In the genomic region with DNA sequence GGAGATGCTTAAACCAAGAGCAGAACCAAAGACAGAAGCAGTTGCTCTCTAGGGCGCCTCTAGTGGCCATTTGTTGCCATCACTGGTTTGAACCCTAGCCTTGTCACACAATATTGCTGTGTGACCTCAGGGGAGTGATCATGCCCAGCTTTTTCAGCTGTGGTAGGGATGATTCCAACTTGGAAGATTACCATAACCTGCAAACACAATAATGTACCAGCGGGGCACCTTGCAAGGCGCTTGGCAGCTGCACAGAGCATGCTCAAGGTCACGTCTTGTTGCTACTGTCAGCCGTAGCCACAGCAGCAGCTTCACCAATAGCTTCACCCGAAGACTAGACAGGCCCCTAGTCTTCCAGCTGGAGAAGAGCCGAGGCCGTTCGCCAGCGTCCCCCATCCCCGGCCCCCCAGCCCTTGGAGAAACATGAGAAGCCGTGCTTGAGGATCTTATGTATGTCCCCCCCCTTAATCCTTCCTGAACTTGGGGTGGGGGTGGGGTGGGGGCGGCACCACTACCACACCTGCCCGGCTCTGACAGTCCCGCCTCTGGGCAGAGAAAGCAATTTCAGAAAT, we compare ENCODE assay signal across 8 mouse cellular contexts. TPM values are rescaled to one million over a fixed set of nuclear protein-coding genes. Genes with fewer than 3 reads are reported as not detected.
DNase-seq lines count a peak whose midpoint lies in the region; ATAC-seq and TF ChIP-seq lines count a peak whose summit lies in the region.

No protein-coding gene starts in this region.

- H3K4me2 ChIP-seq in heart, embryonic 15.5 days: peak overlapping the region; percentile 72
- peak overlapping the region; percentile 46 for H3K4me2 ChIP-seq in midbrain, embryonic 14.5 days (ENCODE audit: low read length)

- no peak overlapping the region for H3K9ac ChIP-seq in liver, adult 2 months (ENCODE audit: low read depth, low read length)
- peak overlapping the region; percentile 39; the same call in 1 of the 2 replicates for H3K9ac ChIP-seq in heart, embryonic 15.5 days
- H3K9ac ChIP-seq in midbrain, embryonic 14.5 days (replicated peaks; ENCODE audit: low read length): no peak overlapping the region; the same call in 1 of the 2 replicates

- H3K4me1 ChIP-seq in liver, adult 2 months (ENCODE audit: control insufficient read depth, insufficient read depth, low read length): no peaks in the 10 kb centered on the region
- peaks cover 8% of the 10 kb centered on the region for H3K4me1 ChIP-seq in cerebellum, adult 2 months (ENCODE audit: control insufficient read depth, insufficient read depth, low read length)
- peaks cover 13% of the 10 kb centered on the region; the same call in 1 of the 2 replicates for H3K4me1 ChIP-seq in heart, embryonic 15.5 days (replicated peaks)
- H3K4me1 ChIP-seq in midbrain, embryonic 14.5 days (ENCODE audit: control insufficient read depth, insufficient read depth, low read length): peaks cover 14% of the 10 kb centered on the region

- DNase-seq in liver, adult 2 months (ENCODE audit: extremely low read depth, low read depth, low spot score): peak; percentile 12
- no peak for DNase-seq in liver
- DNase-seq in cerebellum, adult 2 months: peak; percentile 41 to 63
- DNase-seq in kidney, postnatal 25 days: peak; percentile 53 to 62
- peak; percentile 74 for DNase-seq in midbrain, embryonic 14.5 days
- DNase-seq in gastrocnemius, postnatal 10 days: no peak
- DNase-seq in layer of hippocampus, adult 9-10 months (ENCODE audit: low spot score): no peak

- H3K27ac ChIP-seq in liver, adult 2 months (replicated peaks; ENCODE audit: insufficient read depth, low read depth, low read length): no peak overlapping the region
- no peak overlapping the region for H3K27ac ChIP-seq in cerebellum, adult 2 months (ENCODE audit: insufficient read depth, low read length)
- no peak overlapping the region for H3K27ac ChIP-seq in heart, embryonic 15.5 days
- peak overlapping the region; percentile 71 for H3K27ac ChIP-seq in midbrain, embryonic 14.5 days (replicated peaks; ENCODE audit: low read depth, low read length)

- H3K27me3 ChIP-seq in liver, adult 2 months (ENCODE audit: control insufficient read depth, insufficient read depth, low read length): no peaks in the 10 kb centered on the region
- no peaks in the 10 kb centered on the region for H3K27me3 ChIP-seq in cerebellum, adult 2 months (ENCODE audit: control insufficient read depth, insufficient read depth, low read length)
- H3K27me3 ChIP-seq in heart, embryonic 15.5 days: no peaks in the 10 kb centered on the region
- H3K27me3 ChIP-seq in midbrain, embryonic 14.5 days (ENCODE audit: control insufficient read depth, insufficient read depth, low read length): no peaks in the 10 kb centered on the region

- no peak overlapping the region for H3K4me3 ChIP-seq in liver, adult 2 months (ENCODE audit: insufficient read depth, low read depth, low read length)
- no peak overlapping the region for H3K4me3 ChIP-seq in cerebellum, adult 2 months (replicated peaks; ENCODE audit: insufficient read depth, low read depth, low read length)
- H3K4me3 ChIP-seq in heart, embryonic 15.5 days: peak overlapping the region; percentile 40
- peak overlapping the region; percentile 8 for H3K4me3 ChIP-seq in midbrain, embryonic 14.5 days (replicated peaks; ENCODE audit: low read depth, low read length)

- H3K9me3 ChIP-seq in heart, embryonic 15.5 days (replicated peaks): no peaks in the 10 kb centered on the region
- H3K9me3 ChIP-seq in midbrain, embryonic 14.5 days (ENCODE audit: control insufficient read depth, low read length): no peaks in the 10 kb centered on the region

- H3K79me2 ChIP-seq in liver, adult 2 months (ENCODE audit: control insufficient read depth, insufficient read depth, low read length): no peaks in the 10 kb centered on the region

- TF ChIP-seq POLR2A in liver, adult 2 months (IDR thresholded peaks at IDR 0.05; ENCODE audit: extremely low read depth, insufficient read depth, low read length): no peak
- TF ChIP-seq POLR2A in cerebellum, adult 2 months (IDR thresholded peaks at IDR 0.05; ENCODE audit: borderline replicate concordance, insufficient read depth, low read length): no peak

- 0 out of 2 replicates have a peak, but pooled peaks have one; percentile 47 for ATAC-seq in heart, embryonic 15.5 days (replicated peaks; ENCODE audit: insufficient number of reproducible peaks, insufficient read depth, low FRiP score, low read depth)
- peak; percentile 50 for ATAC-seq in midbrain, embryonic 14.5 days (ENCODE audit: low FRiP score, low TSS enrichment)

- WGBS in liver, adult 2 months: 41% methylated on average over 15 of the region's 15 CpGs
- WGBS in cerebellum, adult 2 months: 10% methylated on average over 15 of the region's 15 CpGs
- WGBS in heart, embryonic 15.5 days: 28% methylated on average over 15 of the region's 15 CpGs
- WGBS in midbrain, embryonic 14.5 days: 12% methylated on average over 15 of the region's 15 CpGs

- peak; percentile 49 for TF ChIP-seq CTCF in liver, adult 2 months (IDR thresholded peaks at IDR 0.05; ENCODE audit: low read depth, low read length)
- TF ChIP-seq CTCF in cerebellum, adult 2 months (IDR thresholded peaks at IDR 0.05; ENCODE audit: borderline replicate concordance, insufficient read depth, low read depth, low read length): peak; percentile 56

- H3K36me3 ChIP-seq in liver, adult 2 months (ENCODE audit: control insufficient read depth, insufficient read depth, low read length): no peaks in the 10 kb centered on the region
- H3K36me3 ChIP-seq in heart, embryonic 15.5 days: no peaks in the 10 kb centered on the region
- H3K36me3 ChIP-seq in midbrain, embryonic 14.5 days (ENCODE audit: control insufficient read depth, insufficient read depth, low read length): no peaks in the 10 kb centered on the region

RNA-seq across cellular contexts. Expression of a gene that starts 23.9 kb away (rescaled TPM):
- 52.8 and 55.0 TPM in 2 replicates for total RNA-seq in liver, adult 2 months (2014; rRNA removed)
- 70.2 and 77.8 TPM in 2 replicates for polyA plus RNA-seq in liver, adult 2 months (2012; rRNA removed)
- 86.5 and 87.4 TPM in 2 replicates for polyA plus RNA-seq in cerebellum, adult 2 months (2012; rRNA removed)
- 51.4 and 64.5 TPM in 2 replicates for polyA plus RNA-seq in heart, embryonic 15.5 days (2015; fragmentation: Nextera tagmentation; extraction: Ambion mirVana)
- polyA plus RNA-seq in midbrain, embryonic 14.5 days (2014; fragmentation: Nextera tagmentation; extraction: Ambion mirVana): 62.1 and 96.4 TPM in 2 replicates
- total RNA-seq in gastrocnemius, postnatal 10 days (2021): 10 to 100 TPM; 50.8 to 51.1 TPM

RNA-seq across cellular contexts. Expression of a gene that starts 28.1 kb away (rescaled TPM):
- 0.34 and 0.65 TPM in 2 replicates for total RNA-seq in liver, adult 2 months (2014; rRNA removed)
- 0.44 and 0.91 TPM in 2 replicates for polyA plus RNA-seq in liver, adult 2 months (2012; rRNA removed)
- polyA plus RNA-seq in cerebellum, adult 2 months (2012; rRNA removed): 1.0 and 1.1 TPM in 2 replicates
- 0.48 and 0.60 TPM in 2 replicates for polyA plus RNA-seq in heart, embryonic 15.5 days (2015; fragmentation: Nextera tagmentation; extraction: Ambion mirVana)
- polyA plus RNA-seq in midbrain, embryonic 14.5 days (2014; fragmentation: Nextera tagmentation; extraction: Ambion mirVana): 0.33 and 0.78 TPM in 2 replicates
- total RNA-seq in gastrocnemius, postnatal 10 days (2021): under 1 TPM in 1 of 2 experiments, not detected in 1; 0.05 TPM

RNA-seq across cellular contexts. Expression of a gene that starts 52.4 kb away (rescaled TPM):
- not detected in 2 replicates for total RNA-seq in liver, adult 2 months (2014; rRNA removed)
- not detected in 2 replicates for polyA plus RNA-seq in liver, adult 2 months (2012; rRNA removed)
- 13.6 and 14.5 TPM in 2 replicates for polyA plus RNA-seq in cerebellum, adult 2 months (2012; rRNA removed)
- 0.04 and 0.05 TPM in 2 replicates for polyA plus RNA-seq in heart, embryonic 15.5 days (2015; fragmentation: Nextera tagmentation; extraction: Ambion mirVana)
- polyA plus RNA-seq in midbrain, embryonic 14.5 days (2014; fragmentation: Nextera tagmentation; extraction: Ambion mirVana): 14.5 and 15.0 TPM in 2 replicates
- total RNA-seq in gastrocnemius, postnatal 10 days (2021): under 1 TPM; 0.27 to 0.42 TPM

Comparison
In these comparisons a context has a peak if more than half of its experiments do, and no peak if none do; other contexts are left out.
1. DNase-seq: peak in liver, adult 2 months (single experiment), cerebellum, adult 2 months (2 of 2), kidney, postnatal 25 days (2 of 2) and midbrain, embryonic 14.5 days (single experiment); none in liver (single experiment), gastrocnemius, postnatal 10 days (single experiment) and layer of hippocampus, adult 9-10 months (single experiment).
2. H3K4me3 ChIP-seq: peak in heart, embryonic 15.5 days (single experiment) and midbrain, embryonic 14.5 days (single experiment); none in liver, adult 2 months (single experiment) and cerebellum, adult 2 months (single experiment).
3. RNA of a gene that starts 52.4 kb away (polyA plus RNA-seq): 14.5 to 15.0 TPM in midbrain, embryonic 14.5 days and 13.6 to 14.5 TPM in cerebellum, adult 2 months; 0.04 to 0.05 TPM in heart, embryonic 15.5 days and not detected in liver, adult 2 months; every median in the first group is over 10 times any median in the second.